Mouse (Mus musculus) small intestine, adult 2 months (tissue): ENCODE data around the gene Chst14.

Experiments used
- CTCF ChIP-seq: fragments of 200-500 bp; IDR thresholded peaks from 2 replicates; pipeline ENCODE4 v1.5.1; 2012; ENCODE audit warnings: low read depth, mild to moderate bottlenecking, control low read depth, inconsistent platforms, low read length, moderate library complexity, mixed read lengths; ENCODE audit not compliant: insufficient replicate concordance, insufficient read length; ENCODE audit errors: extremely low read depth
- POLR2A ChIP-seq: fragments of 200-500 bp; IDR thresholded peaks from 2 replicates; pipeline ENCODE4 v1.6.1; 2012; ENCODE audit warnings: low read depth, mild to moderate bottlenecking, control low read depth, inconsistent platforms, low read length, moderate library complexity

DNA sequence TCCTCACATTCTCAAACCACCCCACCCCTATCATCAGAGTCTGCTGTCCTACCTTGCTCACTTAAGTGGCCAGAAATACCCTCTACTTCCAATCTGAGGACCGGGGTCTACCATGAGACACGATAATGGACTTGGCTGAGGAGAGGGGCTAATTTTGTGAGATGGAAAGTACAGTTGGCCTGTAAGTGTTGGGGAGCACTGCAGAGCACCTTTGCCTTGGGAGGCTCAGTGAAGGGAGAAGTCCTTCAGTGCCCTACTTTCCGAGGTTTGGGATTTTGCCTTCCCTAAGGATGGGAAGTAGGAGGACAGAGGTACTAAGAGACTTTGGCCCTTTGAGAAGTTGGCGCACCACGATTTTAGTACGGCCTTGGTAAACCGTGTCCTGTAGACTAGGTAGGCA is 27.0 kb upstream of the Chst14 start:
- TF ChIP-seq CTCF (no peak), POLR2A (no peak)
